Mouse (Mus musculus) hindbrain, embryonic 16.5 days (tissue): ENCODE data around the gene C130079G13Rik. TPM values are rescaled to one million over a fixed set of nuclear protein-coding genes. Genes with fewer than 3 reads are reported as not detected.

Experiments used
- polyA plus RNA-seq: library from polyadenylated mRNA; unstranded; fragments of >200 nt; fragmentation: Nextera tagmentation; extraction: Ambion mirVana; gene quantifications from 2 replicates; pipeline ENCODE4 v1.2.1, GENCODE M21; 2015

C130079G13Rik gene
- polyA plus RNA-seq, 1 experiment from 2014 or later: not detected

Other genes with a start within 250 kb of the C130079G13Rik start
- not detected in 2 replicates for gene Gm5538, start 195.4 kb upstream of the C130079G13Rik start, polyA plus RNA-seq
- not detected in 2 replicates for gene Gm8298, start 64.2 kb upstream of the C130079G13Rik start, polyA plus RNA-seq
- not detected in 2 replicates for gene Aadacl2, start 81.5 kb downstream of the C130079G13Rik start, polyA plus RNA-seq
- not detected in 2 replicates for gene Aadac, start 100.5 kb downstream of the C130079G13Rik start, polyA plus RNA-seq
- 0.10 TPM in 1 of 2 replicates, not detected in the other for gene Sucnr1, start 156.7 kb downstream of the C130079G13Rik start, polyA plus RNA-seq